Mouse (Mus musculus) embryo, embryonic 9.5 days (tissue): ENCODE data around the gene Ptpn7.
A peak's percentile ranks its signal among the peaks of the same experiment; 100 is the strongest.
"Not testable (repeated sequence)": the region's sequence is repeated elsewhere in the genome, so short reads cannot be mapped to it uniquely, and the experiment has no call there.

Source experiments
- DNase-seq: peaks from one replicate; pipeline ENCODE4 v3.0.0-alpha.2; 2017; ENCODE audit errors: extremely low spot score

Ptpn7 gene

DNA sequence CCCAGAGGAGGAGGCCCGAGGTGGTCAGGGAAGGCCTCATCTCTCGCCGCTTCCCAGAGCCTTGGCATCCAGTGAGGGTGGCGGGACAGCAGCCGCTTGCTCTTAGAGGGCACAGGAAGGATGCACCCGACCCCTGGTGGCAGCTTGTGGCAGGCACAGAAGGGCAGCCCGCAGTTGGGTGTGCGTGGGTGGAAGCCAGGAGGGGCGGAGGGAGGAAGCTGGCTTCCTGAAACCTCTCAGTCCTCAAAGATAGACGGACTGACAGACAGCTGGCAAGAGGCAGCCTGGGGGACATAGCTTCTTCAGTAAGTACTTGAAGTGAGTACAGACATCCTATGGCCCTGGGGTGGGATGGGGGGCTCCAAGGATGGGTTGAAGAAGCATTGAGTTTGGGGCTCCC is at the start of gene Ptpn7:
Gene Ptpn7, plus strand, starts transcription at position 228 of the 400 bp plus-strand sequence.
- DNase-seq: no peak

DNA sequence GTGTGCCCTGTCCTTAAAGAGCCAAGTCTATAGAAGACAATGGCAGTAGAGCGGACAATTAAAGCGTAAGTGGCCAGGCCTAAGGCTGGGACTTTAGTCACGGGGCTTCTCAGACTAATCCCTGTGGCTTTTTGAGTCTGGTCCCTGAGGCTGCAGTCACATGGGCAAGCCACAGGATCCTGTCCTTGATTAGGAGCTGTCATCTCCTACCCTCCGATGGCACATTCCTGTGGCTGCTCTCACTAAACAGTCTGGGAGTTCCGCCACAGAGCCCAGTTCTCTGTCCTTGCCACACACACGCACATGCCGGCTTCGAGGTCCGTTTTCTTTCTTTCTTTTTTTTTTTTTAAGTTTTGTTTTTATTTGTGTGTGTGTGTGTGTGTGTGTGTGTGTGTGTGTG is 49.0 kb upstream of the Ptpn7 start:
- DNase-seq: no peak

DNA sequence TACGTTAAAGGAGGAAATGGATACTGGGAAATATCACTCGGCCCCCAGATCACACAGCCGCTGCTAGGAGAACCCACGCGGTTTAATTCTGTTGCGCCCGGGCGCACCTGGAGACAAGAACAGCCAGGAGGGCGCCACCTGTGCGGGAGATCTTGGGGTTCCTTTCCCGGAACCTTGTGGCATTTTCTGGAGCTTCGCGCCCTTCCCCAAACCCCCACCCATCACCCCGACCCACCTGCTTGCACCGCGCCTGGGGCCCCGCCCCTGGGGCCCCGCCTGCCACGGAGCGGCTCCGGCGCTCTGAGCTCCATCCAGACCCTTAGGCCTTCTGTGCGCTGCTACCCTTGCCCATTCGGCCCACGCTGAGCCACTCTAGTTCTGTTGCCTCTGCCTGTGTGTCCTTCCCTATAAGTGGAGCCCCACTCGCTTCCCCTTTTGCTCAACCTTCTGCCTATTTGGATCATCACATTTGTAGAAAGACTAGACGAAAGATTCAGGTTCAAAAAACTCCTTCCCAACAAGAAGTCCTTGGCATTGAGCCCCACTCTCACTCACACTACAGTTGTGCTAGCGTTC is 47.1 kb upstream of the Ptpn7 start:
- DNase-seq: no peak

DNA sequence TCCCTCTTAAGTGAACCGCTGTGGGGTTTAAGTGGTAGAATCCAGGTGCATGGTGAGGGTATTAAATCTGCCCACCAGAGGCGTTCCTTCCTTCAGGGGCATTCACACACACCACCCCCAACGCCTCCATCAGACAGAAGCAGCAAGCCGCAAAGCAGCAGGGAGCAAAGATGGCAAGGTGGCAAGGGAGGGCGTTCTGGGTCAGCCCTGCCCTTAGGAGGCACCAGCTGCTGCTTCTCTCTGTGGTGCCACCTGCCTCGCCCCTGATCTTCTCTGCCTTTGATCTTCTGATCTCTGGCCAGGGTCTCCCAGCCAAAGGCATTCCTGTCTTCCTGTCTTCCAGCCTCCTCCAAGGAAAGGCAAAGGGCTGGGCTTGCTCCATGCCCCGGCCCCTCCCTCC is 46.5 kb upstream of the Ptpn7 start:
- DNase-seq: no peak

DNA sequence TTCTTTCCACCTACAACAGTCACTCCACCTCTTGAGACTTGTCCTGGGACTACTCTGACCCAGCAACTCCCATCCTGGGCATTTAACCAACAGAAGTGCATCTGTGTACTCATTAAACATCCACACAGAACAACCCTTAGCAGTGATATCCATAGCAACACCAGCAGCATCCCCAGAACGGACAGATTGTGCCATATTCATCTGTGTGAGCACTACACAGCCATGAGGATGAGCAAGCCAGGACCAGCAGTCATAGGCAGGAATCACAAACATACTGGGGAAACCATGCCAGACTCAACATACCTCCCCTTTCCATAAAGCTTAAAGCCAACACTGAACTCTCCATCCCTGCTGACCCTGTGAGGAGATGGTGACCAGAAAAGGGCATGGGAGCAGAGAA is 45.1 kb upstream of the Ptpn7 start:
- DNase-seq: no peak

DNA sequence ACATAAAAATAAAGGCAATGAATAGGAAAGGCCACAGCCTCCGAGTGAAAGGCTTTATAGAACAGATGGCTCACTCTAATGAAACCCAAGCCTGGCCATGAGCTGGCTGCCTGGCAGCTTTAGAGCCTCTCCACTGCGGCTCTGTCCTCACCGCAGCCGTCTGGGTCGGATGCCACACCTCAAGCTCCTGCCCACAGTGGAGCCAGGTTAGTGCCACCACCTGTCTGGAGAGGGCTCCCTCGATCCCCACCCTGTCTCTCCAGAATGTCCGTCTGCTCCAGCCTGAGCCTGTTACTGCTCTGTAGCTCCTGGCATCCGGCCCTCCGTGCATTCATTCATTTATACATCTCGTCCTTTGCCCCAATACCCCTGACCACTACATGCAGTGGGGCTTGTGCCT is 42.9 kb upstream of the Ptpn7 start:
- DNase-seq: no peak

DNA sequence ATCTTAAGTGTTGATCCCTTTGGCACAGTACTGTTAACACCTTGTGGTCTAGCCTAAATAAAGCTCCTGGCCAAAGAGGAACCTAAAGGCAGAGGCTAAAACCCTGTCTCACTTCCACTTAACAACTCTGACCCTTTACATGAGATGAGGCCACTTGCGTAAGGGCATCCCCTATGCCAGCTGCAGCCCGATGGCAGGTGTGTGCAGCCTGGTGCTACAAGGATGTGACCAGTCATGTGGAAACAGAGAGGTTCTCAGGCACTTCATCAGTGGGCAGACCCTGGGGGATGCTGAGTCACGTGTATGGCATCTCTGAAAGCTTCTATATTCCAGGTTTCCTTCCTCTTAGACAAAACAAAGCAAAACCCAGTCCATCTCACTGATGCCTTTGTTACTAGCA is 41.6 kb upstream of the Ptpn7 start:
- no peak for DNase-seq

DNA sequence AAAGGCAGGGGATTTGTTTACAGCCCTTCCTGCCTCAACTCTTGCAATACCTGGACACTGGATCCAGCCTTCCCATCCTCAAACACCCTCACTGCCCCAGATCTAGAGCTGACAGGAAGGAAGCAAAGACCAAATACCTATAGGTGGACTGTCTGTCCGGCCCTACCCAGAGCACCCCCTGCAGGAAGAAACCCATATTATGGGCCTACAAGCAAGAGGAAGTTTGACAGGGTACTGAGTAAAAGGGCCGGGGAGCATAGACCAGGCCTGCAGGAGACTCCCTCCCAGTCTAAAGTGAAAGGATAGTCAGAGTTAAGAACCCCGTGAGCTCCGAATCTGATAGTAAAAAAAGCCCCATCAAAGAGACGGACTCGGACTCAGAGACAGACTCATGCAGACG is 37.8 kb upstream of the Ptpn7 start:
- no peak for DNase-seq

DNA sequence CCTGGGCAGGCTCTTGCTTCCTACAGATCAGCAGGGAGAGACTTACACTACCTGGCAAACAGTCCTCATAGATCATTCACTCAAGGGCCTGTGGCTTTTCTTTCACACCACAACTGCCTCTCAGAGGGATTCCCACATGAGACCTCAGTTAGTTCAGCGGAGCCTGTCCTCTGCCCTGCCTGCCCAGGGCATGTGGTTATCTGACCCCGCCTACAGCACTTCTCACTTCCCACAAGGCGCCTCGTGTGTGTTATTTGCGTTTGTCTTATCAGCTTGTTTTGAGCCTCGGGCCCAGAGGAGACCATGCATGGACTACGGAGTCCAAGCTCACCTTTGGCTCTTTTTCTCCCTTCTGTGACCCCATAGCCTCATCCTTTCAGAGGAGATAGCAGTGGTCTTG is 37.3 kb upstream of the Ptpn7 start:
- no peak for DNase-seq

DNA sequence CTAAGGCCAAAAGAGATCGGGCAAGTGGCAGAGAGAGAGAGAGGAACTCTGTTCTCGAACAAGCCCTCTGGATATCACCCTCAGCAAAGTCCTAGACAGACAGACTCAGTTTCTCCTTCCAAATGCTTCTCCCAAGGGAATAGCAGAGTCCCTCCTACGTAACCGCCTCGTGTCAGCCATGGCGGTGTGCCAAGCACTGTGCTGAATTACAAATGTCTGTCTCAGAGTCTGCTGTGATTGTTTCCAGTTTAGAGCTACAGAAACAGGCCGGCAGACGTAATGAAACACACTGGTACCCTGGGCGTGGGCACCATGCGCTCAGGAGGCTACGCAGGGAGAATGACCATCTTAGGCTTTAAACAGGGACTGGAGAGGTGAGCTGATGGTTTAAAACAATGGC is 36.2 kb upstream of the Ptpn7 start:
- DNase-seq: no peak

DNA sequence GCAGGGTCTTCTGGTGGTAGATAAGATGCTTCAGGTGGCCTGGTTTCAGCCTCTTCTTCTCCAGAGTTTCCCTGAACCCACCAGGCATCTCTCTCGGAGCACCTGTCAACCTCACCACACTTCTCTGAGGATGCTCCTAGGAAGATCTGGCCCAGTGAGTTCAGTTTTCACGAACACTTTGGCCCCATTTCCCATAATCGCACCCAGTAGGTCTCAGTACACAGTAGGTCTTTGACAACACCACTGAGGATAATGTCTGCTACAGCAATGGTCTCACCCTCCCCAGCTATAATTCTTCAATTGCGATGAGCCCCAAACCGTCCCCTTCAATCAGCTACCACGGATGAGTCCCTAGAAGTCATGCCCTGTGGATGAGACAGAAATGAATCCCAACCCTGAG is 35.1 kb upstream of the Ptpn7 start:
- DNase-seq: no peak

DNA sequence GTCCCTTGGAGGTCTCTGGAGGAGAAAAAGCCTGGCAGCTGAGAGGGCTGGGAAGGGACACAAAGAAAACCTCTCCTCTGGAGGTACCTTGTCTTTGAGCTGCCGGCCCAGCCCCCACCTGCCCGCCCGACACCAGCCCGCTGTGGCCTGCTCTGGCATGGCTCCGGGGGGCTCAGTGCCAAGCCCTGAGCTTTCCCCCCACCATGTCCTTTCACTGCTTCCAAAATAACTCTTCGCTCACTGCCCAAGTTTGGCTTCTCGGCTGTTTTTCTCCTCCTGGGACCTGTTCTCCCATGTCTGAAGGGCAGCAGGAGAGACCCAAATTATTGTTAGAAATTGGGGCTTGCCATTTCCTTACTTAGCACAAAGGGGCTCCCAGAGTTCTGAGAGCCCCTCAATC is 34.1 kb upstream of the Ptpn7 start:
- DNase-seq: no peak

DNA sequence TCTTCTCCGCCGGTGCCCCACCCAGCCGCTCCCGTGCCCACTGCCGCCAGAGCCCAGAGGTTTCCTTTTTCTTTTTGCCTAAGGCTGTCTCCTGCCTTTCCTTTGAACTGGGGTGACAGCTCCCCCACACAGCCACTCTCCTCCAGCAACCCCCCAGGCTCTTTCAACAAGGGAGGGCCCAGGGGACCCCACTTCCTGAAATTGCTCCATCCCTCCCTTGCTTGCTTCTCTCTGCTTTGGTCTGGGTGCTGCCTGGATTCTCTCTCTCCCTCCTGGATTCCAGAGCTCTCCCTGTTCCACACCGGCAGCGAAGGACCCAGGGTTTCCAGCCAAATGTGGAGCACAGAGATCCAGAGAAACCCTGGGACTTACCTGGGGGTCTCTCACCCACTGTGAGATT is 32.1 kb upstream of the Ptpn7 start:
- no peak for DNase-seq

DNA sequence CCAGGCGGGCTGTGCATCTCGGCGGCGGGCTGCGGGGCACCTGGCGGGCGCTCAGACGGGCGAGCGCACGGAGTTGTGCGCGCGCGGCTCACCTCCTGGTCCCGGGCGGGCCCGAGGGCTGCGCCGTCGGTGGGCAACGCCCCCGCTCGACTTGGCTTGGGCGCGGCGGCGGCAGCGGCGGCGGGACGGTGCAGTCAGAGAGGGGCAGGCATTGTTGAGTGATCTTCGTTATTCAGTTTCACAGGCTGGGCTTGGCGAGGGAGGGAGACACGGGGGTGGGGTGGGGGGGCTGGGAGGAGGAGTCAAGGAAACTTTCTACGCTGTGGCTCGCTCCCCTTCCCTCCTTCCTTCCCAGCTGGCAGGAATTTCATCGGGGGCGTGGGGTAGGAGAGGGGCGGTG is 27.4 kb upstream of the Ptpn7 start, which contains the start of gene Lgr6:
Gene Lgr6, minus strand, starts transcription at position 153 of the 400 bp plus-strand sequence.
- DNase-seq: no peak

DNA sequence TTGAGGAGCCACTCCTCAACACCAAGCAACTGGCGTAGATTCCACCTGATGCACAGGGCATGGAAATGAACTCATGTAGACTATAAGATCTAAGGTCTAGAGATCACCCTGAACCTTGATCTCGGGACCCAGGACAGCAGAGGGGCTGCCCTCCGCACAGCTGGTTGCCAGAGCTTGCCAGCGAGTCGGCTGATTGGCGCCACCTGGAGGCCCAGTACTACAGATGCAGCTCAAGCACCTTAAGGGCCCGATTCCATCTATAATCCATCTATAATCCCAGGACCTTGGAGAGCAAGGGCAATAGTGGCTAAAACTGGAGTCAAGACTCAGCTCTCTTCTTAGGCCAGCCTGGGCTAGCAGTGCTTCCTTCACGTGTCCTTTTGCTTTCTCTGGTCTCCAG is 26.5 kb upstream of the Ptpn7 start:
- DNase-seq: peak; percentile 67

DNA sequence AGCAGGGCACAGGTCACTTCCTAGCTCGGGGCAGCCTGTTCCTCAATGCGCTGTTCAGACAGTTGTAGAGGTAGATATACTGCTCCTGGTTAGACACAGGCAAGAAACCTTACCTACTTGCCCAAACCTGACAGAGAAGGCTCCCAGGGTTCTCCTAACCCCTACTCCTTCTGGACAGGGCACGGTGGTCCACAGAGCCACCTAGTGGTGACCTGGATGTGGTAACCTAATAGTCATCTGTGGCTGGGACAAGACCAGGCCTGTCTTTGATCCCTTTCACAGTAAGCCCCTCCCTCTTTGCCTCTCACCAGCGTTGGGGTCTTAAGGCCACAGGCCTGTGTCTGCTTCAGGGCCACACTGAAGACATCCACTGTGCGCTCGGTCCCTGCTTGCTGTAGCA is 23.9 kb upstream of the Ptpn7 start:
- peak; percentile 69 for DNase-seq

DNA sequence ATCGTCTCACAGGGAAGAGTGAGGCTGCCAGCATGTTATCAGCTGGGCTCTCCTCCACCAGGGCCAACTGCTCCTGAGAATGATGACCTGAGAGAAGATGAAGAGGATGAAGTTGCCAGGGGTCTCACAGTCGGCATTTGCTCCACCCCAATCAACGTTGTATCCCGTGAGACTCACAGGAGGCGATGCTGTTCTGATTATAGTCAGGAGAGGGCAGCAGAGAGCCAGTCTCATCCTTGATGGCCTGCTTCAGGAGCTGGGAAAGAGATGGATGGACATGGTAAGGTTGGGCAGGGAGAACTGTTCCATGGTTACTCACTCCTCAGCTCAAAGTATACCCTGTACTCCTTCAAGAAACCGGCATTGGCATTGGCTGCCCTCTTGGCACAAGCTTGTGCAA is 22.4 kb upstream of the Ptpn7 start:
- DNase-seq: peak; percentile 74

DNA sequence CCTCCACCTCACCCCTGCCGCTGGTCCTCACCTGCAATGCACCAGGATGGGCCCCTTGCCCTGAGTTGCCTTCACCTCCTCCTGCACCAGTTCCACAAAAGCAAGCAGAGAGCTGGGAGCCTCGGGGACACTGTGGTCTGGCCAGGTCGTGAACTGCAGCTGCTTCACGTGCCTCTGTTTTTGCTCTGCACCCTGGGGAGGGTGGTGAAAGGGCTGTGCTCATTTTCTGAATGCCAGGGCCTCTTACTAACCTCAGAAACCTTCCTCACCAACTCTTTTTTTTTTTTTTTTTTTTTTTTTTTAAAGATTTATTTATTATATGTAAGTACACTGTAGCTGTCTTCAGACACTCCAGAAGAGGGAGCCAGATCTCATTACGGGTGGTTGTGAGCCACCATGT is 21.2 kb upstream of the Ptpn7 start:
- DNase-seq: not testable (repeated sequence)

DNA sequence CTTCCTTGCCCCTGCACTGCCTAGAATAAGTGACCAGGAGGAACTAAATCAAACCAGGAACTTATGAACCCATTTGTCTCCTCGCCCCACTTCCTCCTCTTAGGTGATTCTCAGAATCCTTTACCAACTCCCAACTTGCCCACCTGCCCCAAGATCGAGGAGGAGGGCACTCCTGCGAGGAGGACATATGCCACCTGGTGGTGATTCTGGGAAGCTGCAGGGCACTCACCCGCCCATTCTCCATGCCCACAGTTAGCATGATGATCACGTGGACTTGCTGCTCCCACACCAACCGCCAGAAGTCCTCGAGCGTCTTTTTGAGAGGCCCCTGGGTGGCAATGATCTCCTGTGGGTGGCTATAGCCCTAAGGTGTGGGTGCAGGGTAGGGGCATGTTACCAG is 19.8 kb upstream of the Ptpn7 start:
- peak; percentile 56 for DNase-seq

DNA sequence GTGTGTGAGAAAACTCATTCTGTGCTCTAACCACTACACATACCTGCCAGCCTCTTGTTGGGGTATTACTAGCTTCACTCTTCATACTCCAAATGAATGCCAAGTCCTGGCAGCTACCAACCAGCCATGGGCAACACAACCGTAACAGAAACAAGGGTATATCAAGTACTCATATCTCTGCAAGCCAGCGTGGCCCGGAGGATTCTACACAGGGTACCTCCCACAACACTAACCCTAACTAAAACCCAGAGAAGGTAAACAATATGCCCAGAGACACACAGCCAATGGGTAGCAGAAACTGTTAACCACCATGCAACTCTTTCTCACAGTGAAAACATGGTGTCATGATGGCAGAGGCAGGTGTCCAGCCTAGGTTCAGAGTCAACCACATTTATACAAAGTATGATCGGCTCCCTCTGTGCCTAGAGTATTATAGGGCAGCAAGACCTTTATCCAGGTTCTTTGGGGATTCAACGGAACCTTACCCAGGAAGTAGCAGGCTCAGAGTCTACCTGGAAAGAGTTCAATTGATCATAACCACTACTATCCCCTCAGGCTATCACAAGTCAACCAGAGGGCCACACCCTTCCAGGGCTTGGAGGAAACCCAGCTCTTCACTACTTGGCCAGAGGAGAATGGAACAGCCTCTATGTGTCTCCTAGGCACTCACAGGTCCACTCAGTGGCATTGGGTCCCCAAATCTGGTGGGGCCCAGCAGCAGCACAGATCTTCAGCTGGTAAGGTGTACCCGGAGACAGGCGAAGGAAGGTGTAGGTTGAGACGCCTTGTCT is 7.7 kb upstream of the Ptpn7 start:
- DNase-seq: no peak

DNA sequence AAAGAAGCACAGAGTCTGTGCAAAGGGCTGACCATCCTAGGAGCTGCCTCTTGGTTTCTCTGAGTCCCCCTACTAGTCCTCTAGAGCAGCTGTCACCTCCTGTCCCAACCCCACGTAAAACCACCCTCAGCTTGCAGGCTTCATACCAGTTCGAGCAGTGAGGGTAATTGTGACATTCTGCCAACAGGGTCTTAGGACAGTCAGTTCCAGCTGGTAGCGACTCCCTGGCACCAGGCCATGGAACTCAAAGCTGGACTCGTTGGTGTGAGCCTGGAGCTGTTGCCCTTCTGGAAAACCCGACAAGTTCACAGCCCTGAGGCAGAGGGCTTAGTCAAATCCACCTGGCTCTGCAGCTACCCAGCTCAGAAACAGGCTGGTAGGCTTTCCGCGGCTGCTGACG is 6.5 kb upstream of the Ptpn7 start:
- no peak for DNase-seq

DNA sequence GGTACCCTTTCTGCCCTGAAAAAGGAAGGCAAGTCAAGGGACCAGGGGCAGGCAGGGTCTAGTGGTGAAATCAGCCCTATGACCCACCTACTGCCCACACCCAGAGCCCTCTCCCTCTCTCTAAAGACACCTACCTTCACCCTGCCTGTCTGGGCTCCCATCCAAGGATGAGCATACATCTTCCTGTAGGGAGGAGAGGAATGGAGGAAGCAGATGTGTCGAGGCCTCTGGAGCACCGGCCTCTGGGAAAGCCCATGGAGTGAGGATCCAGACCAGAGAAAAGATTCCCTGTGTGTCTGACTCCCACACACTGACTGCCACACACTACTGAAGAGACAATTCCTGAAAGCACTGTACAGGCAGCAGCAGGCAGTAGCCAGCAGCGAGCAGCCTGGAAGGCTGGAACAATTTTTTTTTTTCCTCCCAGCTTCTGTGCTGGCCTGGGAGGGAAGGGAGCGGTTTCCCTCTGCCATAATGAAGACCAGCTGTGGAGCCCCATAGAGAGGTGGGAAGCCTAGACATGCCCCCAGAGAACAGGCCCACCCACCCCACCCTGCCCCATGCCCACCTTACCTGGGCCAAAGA is 6.0 kb upstream of the Ptpn7 start:
- DNase-seq: no peak

DNA sequence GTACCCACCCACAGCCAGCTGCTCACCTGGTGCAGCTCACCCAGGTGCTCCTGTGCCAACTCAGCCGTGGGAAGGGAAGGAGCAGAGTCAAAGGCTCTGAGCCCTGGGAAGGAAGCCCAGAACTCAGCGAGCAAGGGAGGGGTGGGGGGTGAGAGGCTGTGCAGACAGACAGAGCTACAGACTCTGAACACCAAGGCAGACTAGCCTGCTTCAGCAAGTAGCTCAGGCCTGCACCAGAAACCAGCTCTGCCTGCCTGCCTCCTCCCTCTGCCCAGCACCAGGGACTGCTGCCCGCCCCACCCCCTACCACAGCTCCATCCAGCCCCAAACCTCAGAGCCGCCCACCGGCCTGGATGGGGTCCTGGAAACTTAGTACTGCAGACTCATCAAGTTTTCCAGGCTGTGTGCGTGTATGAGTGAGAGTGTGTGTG is 4.5 kb upstream of the Ptpn7 start:
- DNase-seq: no peak
